Mouse (Mus musculus) kidney, embryonic 14.5 days (tissue): ENCODE data around the gene Ibsp. TPM values are rescaled to one million over a fixed set of nuclear protein-coding genes. Genes with fewer than 3 reads are reported as not detected.

Experiments
- ATAC-seq: fragments of 200-750 bp; cut with Nextera tagmentation; 2 replicates; pipeline ENCODE4 v1.8.0; 2017; ENCODE audit warnings: moderate number of reproducible peaks, mild to moderate bottlenecking, moderate TSS enrichment, moderate library complexity; ENCODE audit not compliant: low FRiP score, low TSS enrichment
- H3K27ac ChIP-seq: fragments of 300-500 bp; sonication (generic); 2 replicates; pipeline ENCODE4 v1.5.1; 2014; ENCODE audit warnings: low read depth, mild to moderate bottlenecking, low read length, moderate library complexity, mixed read lengths
- H3K27me3 ChIP-seq: fragments of 300-500 bp; sonication (generic); 2 replicates; pipeline ENCODE4 v1.6.1; 2014; ENCODE audit warnings: mild to moderate bottlenecking, low read length; ENCODE audit not compliant: control insufficient read depth, insufficient read depth
- H3K36me3 ChIP-seq: fragments of 300-500 bp; sonication (generic); 2 replicates; pipeline ENCODE4 v1.6.1; 2014; ENCODE audit warnings: low read length, mixed read lengths; ENCODE audit not compliant: control insufficient read depth, insufficient read depth
- H3K4me1 ChIP-seq: fragments of 300-500 bp; sonication (generic); 2 replicates; pipeline ENCODE4 v1.6.1; 2014; ENCODE audit warnings: low read length, mixed read lengths; ENCODE audit not compliant: control insufficient read depth, insufficient read depth
- H3K4me2 ChIP-seq: fragments of 300-500 bp; sonication (generic); replicated peaks from 2 replicates; pipeline ENCODE4 v1.6.1; 2014; ENCODE audit warnings: low read depth, mild to moderate bottlenecking, low read length
- H3K4me3 ChIP-seq: fragments of 300-500 bp; sonication (generic); 2 replicates; pipeline ENCODE4 v1.5.1; 2014; ENCODE audit warnings: mild to moderate bottlenecking, low read length
- H3K9ac ChIP-seq: fragments of 300-500 bp; sonication (generic); 2 replicates; pipeline ENCODE4 v1.6.1; 2014; ENCODE audit warnings: low read depth, mild to moderate bottlenecking, low read length, moderate library complexity
- H3K9me3 ChIP-seq: fragments of 300-500 bp; sonication (generic); 2 replicates; pipeline ENCODE4 v1.6.1; 2016; ENCODE audit warnings: low read length; ENCODE audit not compliant: control insufficient read depth
- WGBS: fragments of 180-500 bp; shearing (Covaris S2); extraction: QIAGEN DNeasy Blood & Tissue Kit; methylation state at CpG from one replicate; pipeline ENCODE4 v1.1.7; 2014; 5-methylcytosine and 5-hydroxymethylcytosine counted together
- polyA plus RNA-seq: library from polyadenylated mRNA; unstranded; fragments of >200 nt; fragmentation: Nextera tagmentation; extraction: Ambion mirVana; gene quantifications from 2 replicates; pipeline ENCODE4 v1.2.1, GENCODE M21; 2014

Ibsp gene
- polyA plus RNA-seq, 1 experiment from 2014 or later: not detected

DNA sequence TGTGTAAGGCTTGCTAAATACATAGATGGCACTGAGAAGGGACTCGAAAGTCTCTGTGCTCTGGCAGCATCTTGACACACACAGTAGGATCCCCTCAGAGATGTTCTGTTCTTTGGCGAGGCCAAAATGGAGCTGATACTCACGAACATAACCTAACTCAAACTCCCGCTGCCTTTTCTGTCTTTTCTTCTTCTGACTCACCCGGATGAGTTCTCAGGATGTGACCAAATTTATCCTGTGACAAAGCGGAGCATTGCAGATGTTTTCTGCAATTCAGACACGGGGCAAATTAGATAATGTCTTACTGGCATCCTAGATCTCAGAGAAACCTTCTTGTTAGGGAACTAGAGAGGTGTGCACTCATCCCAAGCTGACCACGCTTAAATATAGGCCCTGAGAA lies 28.4 kb downstream of the Ibsp start:
- 84% methylated on average over 8 of the region's 8 CpGs for WGBS
- Histone ChIP-seq H3K9ac (no peak overlapping the region), H3K4me1 (no peaks in the 10 kb centered on the region), H3K9me3 (no peaks in the 10 kb centered on the region), H3K4me3 (no peak overlapping the region), H3K36me3 (no peaks in the 10 kb centered on the region), H3K4me2 (no peak overlapping the region), H3K27me3 (no peaks in the 10 kb centered on the region), H3K27ac (no peak overlapping the region)
- ATAC-seq: no peak

DNA sequence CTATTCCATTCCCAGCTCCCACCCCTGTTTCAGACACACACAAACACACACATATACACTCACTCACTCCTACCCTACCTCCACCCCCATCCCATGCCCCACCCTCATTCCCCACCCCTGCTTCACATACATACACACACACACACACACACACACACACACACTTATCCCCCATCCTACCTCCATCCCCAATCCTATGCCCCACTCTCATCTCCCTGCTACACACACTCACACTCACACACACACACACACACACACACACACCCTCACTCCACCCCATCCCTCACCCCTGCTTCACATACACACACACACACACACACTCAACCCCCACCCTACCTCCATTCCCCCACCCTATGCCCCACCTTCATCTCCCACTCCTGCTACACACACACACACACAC lies 28.9 kb downstream of the Ibsp start:
- no peak overlapping the region for H3K4me2 ChIP-seq
- no peaks in the 10 kb centered on the region for H3K4me1 ChIP-seq
- no peak overlapping the region for H3K9ac ChIP-seq
- no peak overlapping the region for H3K4me3 ChIP-seq
- H3K27me3 ChIP-seq: no peaks in the 10 kb centered on the region
- ATAC-seq: no peak; the same call in 1 of the 2 replicates
- H3K9me3 ChIP-seq: no peaks in the 10 kb centered on the region
- no peak overlapping the region for H3K27ac ChIP-seq
- no peaks in the 10 kb centered on the region for H3K36me3 ChIP-seq

DNA sequence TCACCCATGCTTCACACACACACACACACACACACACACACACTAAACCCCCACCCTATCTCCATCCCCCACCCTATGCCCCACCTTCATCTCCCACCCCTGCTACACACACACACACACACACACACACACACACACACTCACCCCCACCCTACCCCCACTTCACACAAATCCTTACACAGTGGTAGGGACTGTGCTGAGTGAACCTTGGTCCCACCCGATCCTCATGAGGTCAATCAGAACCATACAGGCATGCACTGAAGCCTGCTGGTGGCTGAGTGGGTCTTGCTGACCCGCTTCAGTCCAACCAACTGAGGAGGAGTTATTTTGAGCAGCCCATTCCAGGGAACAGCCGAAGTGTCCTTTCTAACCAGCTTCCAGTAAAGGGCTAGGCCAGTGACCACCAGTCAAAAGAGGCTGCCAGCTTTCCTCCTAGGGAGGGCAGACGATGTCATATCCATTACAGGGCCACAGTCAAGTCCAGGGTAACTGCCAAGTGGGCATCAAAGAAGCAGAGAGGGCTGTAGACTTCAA lies 29.4 kb downstream of the Ibsp start:
- Histone ChIP-seq H3K36me3 (no peaks in the 10 kb centered on the region), H3K9me3 (no peaks in the 10 kb centered on the region), H3K9ac (no peak overlapping the region), H3K27ac (no peak overlapping the region), H3K4me2 (no peak overlapping the region), H3K4me1 (no peaks in the 10 kb centered on the region), H3K4me3 (no peak overlapping the region), H3K27me3 (no peaks in the 10 kb centered on the region)
- 80% methylated on average over 4 of the region's 4 CpGs for WGBS
- ATAC-seq: peak; percentile 64

DNA sequence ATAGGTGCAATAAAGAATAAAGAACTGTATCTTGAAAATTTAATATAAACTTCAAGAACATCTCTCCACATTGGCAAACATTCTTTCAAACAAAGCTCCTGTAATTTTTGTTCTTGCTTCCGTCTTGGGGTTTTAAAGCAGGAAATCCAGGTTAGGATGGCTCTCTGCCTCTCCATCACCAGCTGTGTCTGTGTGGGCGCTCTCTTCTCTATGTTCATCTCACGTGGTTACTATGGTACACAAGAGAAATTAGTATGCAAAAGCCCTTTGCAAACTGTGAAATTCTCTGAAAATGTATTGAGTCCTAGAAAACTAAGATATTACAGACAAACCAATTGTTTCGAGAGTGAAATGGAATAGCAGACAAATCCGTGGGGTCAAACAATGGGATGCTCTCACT lies 30.4 kb downstream of the Ibsp start:
- Histone ChIP-seq H3K4me1 (no peaks in the 10 kb centered on the region), H3K27ac (no peak overlapping the region), H3K27me3 (no peaks in the 10 kb centered on the region), H3K4me2 (no peak overlapping the region), H3K4me3 (no peak overlapping the region), H3K9me3 (no peaks in the 10 kb centered on the region), H3K9ac (no peak overlapping the region), H3K36me3 (no peaks in the 10 kb centered on the region)
- no peak for ATAC-seq
- WGBS: 84% methylated on average over 5 of the region's 5 CpGs

DNA sequence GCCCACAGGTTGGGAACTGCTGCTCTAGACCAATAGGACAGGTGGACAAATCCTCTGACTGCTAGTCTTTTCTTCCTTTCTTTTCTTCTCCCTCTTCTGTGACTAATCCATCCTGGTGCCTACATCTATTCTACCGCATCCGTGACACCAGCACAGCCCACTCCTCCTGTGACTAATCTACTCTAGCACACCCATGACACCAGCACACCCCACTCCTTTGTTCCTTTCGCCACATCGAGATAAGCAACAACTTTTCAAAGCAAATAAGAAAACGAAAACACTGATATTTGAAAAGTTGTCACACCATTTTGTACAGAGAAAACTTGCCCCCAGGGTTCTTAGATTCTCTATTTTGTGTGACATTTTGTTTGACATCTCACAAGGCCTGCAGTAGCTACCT lies 31.1 kb downstream of the Ibsp start:
- Histone ChIP-seq H3K4me2 (no peak overlapping the region), H3K4me3 (no peak overlapping the region)
- WGBS: 88% methylated on average over 5 of the region's 5 CpGs

DNA sequence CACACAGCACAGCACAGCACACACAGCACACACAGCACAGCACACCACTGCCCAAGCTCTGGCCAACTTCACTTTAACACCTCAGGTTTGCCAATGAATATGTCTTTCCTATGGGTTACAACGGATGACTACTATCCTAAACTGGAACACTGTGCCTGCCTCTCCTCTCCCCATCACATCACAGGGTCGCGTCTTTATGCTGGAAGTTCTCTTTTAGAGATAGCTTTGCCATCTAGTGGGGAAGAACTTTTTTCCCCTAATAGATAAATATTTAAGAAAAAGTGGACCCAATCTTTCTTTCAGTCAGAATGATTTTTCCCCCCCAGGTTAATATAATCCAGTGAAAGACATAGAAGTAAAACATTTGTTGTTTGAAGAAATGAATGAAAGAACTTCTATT lies 33.3 kb downstream of the Ibsp start:
- Histone ChIP-seq H3K27ac (no peak overlapping the region), H3K9ac (no peak overlapping the region), H3K4me2 (no peak overlapping the region), H3K4me1 (no peaks in the 10 kb centered on the region), H3K9me3 (no peaks in the 10 kb centered on the region), H3K4me3 (no peak overlapping the region), H3K27me3 (no peaks in the 10 kb centered on the region), H3K36me3 (no peaks in the 10 kb centered on the region)
- WGBS: 66% methylated on average over 3 of the region's 3 CpGs
- ATAC-seq: no peak

More for the DNA sequence above, 31.1 kb downstream of the Ibsp start:
- no peaks in the 10 kb centered on the region for H3K4me1 ChIP-seq
- H3K9me3 ChIP-seq: no peaks in the 10 kb centered on the region
- no peak overlapping the region for H3K27ac ChIP-seq
- ATAC-seq: no peak
- H3K36me3 ChIP-seq: no peaks in the 10 kb centered on the region
- no peak overlapping the region for H3K9ac ChIP-seq
- no peaks in the 10 kb centered on the region for H3K27me3 ChIP-seq

DNA sequence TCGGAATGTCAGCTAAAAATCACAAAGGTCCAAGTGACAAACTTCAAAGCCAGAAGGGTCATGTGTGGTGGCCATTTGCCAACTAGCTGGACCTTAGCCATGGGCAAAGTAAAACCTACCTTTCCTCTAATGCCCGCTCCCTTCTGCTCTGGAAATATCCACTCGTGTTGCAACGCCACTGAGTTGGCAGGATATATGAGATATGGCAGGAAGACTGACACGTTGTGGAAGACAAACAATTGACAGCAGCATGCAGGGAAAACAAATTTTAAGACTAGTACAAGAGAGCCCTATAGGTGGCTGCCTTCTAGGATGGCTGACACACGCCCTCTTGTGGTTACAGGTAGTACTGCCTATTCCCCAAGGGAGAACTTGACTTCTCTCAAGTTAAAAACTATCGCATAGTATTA lies 34.3 kb downstream of the Ibsp start:
- ATAC-seq: peak; percentile 82
- no peak overlapping the region for H3K4me3 ChIP-seq
- H3K4me2 ChIP-seq: no peak overlapping the region
- no peaks in the 10 kb centered on the region for H3K9me3 ChIP-seq
- no peak overlapping the region for H3K27ac ChIP-seq
- no peaks in the 10 kb centered on the region for H3K36me3 ChIP-seq
- 40% methylated on average over 7 of the region's 7 CpGs for WGBS
- no peak overlapping the region for H3K9ac ChIP-seq
- H3K4me1 ChIP-seq: no peaks in the 10 kb centered on the region
- H3K27me3 ChIP-seq: no peaks in the 10 kb centered on the region

DNA sequence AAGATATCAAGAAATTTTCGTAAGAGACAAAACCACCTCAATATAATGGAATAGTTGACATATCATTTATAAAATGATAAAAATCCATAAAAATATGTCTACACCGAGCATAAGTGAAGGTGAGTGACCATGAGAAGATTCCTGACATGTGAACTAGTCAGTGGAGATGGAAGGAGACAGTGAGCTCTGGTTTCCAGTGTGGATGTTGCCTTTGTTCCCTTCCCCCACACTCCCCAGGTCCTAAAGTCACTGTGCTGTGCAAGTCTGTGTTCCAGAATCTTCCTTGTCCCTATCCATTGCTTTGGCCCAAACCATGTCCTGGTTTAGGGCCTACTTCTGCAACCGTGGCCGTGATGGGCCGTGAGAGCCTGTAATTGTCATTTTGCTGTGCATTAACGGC lies 34.7 kb downstream of the Ibsp start:
- Histone ChIP-seq H3K27ac (no peak overlapping the region), H3K36me3 (no peaks in the 10 kb centered on the region), H3K4me3 (no peak overlapping the region), H3K27me3 (no peaks in the 10 kb centered on the region), H3K9me3 (no peaks in the 10 kb centered on the region), H3K4me2 (no peak overlapping the region), H3K4me1 (no peaks in the 10 kb centered on the region), H3K9ac (no peak overlapping the region)
- ATAC-seq: peak; percentile 39; the same call in 1 of the 2 replicates
- WGBS: 79% methylated on average over 6 of the region's 6 CpGs

DNA sequence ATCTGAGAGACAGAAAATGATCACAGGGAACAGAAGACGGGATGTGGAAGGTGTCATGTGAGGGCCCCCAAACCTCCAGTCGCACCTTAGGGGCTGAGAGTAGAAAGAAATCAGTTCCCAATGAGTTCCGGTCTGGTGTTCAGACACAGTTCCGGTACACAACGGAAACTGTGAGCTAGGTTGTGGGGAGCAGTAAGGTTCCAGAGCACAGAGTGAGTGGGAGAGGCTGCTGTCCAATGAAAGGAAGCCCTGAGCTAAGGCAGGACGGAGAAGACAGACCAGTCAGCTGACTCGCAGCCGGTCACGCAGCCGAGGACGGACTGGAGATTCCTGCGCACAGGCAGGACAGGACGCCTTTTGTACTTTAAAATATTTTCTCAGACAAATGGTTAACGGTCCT lies 35.5 kb downstream of the Ibsp start:
- Histone ChIP-seq H3K4me2 (no peak overlapping the region), H3K27me3 (no peaks in the 10 kb centered on the region; the same call in 1 of the 2 replicates), H3K4me1 (no peaks in the 10 kb centered on the region), H3K27ac (no peak overlapping the region), H3K36me3 (no peaks in the 10 kb centered on the region), H3K9ac (no peak overlapping the region), H3K9me3 (no peaks in the 10 kb centered on the region), H3K4me3 (no peak overlapping the region)
- no peak for ATAC-seq
- WGBS: 77% methylated on average over 14 of the region's 14 CpGs
